Mouse (Mus musculus) spleen, embryonic (tissue): ENCODE measurements at regions not wholly inside any gene's neighbourhood (a gene's known extent, or its start where the extent isn't known, plus 50 kb on each side); places are given as distances from the start of the nearest gene placed in this dataset.

ENCODE experiments used
- CTCF ChIA-PET: fragments of 350-600 bp; sonication (Branson Sonifier 250); formaldehyde crosslinking; loops from one replicate; lab custom pipeline; 2022; lab: Charles Lee

GRCm38 (mm10) chrX:99350233-99350632, 120.8 kb downstream of the Pja1 start:
- CTCF ChIA-PET = interaction anchor here (0.5 kb wide), 1 partner anchor 38 kb away, joined by 3 read pairs; no protein-coding TSS in a partner anchor

- CTCF ChIA-PET = no interaction called here
These were observed 130.8 kb downstream of the Pja1 start for GRCm38 (mm10) chrX:99340223-99340622.

- CTCF ChIA-PET = no interaction called here
These were observed 131.8 kb downstream of the Pja1 start for GRCm38 (mm10) chrX:99339081-99339876.

DNA sequence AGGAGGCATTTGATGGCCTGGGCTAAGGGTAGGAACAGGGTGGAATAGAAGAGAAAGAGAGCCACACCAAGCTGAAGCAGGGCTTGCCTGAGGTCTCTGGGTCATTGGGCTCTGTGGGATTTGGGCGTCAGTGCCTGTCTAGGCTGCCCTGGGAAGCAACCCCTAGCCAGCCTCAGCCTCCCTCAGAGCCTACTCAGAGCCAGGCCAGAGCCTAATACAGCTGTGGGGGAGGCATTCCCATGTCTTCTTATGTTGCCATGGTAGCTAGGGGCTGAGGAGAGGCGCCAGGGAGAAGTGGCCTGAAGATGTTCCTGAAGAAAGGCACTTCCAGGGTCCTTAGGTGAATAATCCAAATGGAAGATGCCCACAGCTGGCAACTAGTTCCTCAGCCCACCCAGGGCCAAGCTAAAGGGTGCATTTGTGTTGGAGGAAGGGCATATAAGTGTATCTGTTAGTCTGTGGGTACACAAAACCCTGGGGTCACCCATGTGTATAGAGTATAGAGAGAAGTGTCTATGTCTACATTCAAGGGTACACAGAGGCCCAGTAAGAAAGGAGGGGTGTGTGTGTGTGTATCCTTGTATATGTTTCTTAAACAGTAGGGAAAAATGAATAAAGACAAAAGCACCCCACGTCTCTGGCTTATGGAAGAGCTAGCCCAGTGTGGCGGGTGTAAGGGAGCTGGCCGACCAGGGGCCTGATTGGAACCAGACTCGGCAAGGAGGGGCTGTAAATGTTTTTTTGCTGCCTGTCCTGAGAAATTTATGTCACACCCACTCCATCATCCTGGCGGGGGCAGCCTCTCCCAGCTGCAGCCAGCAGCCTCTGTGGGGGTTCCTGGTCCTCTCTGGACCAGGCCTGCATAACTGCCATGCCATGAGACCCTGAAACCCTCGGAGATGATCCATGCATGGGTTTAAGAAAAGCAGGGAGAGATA, 134.2 kb downstream of the Pja1 start:
- CTCF ChIA-PET = no interaction called here

DNA sequence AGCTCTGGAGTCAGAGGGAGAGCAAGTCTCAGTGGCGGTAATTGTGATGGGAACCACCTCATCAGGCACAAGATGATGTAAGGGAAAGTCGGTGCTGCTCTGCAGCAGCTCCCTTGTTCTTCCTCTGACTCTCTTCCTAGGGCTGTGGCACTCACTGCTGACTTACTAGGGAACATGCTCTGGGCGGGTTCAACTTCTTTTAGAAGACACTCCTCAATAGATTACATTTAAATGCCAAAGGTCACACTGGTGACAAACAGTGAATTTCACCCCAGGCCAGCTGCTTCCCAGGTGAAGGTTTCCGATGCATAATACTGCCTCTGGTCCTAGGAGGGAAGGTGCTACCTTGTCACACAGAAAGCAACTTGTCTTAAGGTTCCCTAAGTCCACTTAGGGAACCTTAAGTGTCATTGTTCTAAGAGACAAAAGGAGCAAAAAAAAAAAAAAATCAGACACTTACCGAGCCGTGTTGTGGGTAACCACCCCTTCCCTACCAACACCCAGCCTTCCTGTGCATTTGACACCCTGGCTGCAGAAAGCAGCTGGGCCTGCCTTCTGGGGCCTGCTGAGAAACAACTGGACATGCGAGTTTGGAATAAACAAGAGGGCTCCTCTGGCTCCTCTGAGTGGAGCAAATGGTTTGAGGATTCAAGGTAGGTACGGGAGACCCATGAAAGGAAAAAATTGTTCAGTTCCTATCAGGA, 135.0 kb downstream of the Pja1 start:
- CTCF ChIA-PET = interaction anchor here (0.6 to 0.7 kb wide), 2 partner anchors 163 to 183 kb away, joined by 4 read pairs; no protein-coding TSS in a partner anchor

DNA sequence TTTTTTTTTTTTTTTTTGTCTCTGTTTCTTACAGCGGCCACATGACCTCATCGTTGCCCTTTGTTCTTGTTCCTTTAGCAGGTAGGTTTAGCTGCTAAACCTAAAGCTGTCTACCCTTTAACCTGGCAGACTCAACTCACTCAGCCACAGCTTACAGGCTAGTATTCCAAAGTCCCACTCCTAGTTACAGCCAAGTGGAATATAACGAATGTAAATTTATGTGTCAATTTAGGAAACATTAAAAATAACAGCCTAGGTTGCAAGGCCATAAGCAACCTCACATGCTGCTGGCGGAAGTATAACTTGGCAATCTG, 138.7 kb downstream of the Pja1 start:
- CTCF ChIA-PET = no interaction called here

- CTCF ChIA-PET = no interaction called here
These were observed 139.2 kb downstream of the Pja1 start for GRCm38 (mm10) chrX:99331764-99332456.

GRCm38 (mm10) chrX:99330386-99330785, 140.7 kb downstream of the Pja1 start:
- CTCF ChIA-PET = no interaction called here

DNA sequence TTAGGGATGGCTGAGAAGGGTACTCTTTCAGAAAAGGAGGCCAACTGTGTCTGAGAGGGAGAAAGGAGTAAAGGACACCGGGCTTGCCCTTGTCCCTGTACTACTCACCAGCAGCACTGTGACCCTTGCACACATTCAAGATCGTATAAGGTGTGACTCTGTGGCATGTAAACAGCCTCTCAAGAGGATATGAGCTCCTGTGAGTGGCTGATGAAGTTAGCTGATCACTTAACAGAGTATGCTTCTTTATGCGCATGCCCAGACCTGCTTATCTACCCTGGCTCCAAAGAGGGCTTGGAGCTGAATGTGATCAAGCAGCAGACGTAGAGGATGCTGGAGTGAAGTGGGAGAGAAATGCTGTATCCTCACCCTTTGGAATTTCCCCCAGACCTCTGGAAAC, 142.5 kb downstream of the Pja1 start:
- CTCF ChIA-PET = no interaction called here

GRCm38 (mm10) chrX:99326167-99326566, 144.9 kb downstream of the Pja1 start:
- CTCF ChIA-PET = no interaction called here

GRCm38 (mm10) chrX:99325460-99325859, 145.6 kb downstream of the Pja1 start:
- CTCF ChIA-PET = no interaction called here

GRCm38 (mm10) chrX:99324546-99325170, 146.4 kb downstream of the Pja1 start:
- CTCF ChIA-PET = no interaction called here

GRCm38 (mm10) chrX:99319791-99320190, 151.3 kb downstream of the Pja1 start:
- CTCF ChIA-PET = no interaction called here

- CTCF ChIA-PET = no interaction called here
These were observed 151.9 kb downstream of the Pja1 start for GRCm38 (mm10) chrX:99319163-99319562.

DNA sequence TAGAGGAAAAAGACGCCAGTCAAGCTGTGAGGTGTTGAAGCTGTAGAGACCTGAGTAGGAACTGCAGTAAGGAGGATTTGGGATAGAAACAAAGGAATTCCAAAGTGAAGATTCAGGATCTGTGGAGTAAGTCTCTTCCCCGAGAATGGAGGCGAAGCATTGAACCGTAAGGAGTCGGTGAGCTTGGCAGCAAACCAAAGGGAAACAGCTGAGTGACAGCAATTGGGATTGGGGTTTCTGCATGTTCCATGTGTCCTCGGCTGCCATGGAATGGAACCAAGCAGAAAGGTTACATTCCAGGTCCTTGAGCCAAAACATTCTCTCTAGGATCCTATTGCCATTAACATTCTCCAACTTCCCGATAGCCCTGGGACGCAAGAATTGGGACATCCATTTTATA, 152.9 kb downstream of the Pja1 start:
- CTCF ChIA-PET = no interaction called here

DNA sequence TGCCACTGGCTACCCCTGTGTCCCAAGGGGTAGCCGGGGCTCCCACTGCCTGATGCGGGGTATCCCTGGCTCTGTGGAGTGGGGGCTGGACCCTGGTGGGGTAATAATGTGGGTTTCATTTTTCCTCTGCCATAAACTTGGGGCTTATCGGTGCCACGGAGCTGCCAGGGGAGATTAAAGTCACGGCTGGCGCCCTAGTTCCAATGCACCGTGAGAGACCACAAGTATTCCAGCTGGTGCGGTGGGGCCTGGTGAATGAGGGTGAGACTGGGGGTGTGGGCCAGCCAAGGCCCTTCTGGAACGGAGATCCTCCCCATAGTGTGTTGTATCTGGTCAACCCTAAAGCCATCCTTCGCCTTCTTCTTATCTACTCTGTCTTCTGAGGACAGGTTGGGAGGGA, 153.3 kb downstream of the Pja1 start:
- CTCF ChIA-PET = no interaction called here

DNA sequence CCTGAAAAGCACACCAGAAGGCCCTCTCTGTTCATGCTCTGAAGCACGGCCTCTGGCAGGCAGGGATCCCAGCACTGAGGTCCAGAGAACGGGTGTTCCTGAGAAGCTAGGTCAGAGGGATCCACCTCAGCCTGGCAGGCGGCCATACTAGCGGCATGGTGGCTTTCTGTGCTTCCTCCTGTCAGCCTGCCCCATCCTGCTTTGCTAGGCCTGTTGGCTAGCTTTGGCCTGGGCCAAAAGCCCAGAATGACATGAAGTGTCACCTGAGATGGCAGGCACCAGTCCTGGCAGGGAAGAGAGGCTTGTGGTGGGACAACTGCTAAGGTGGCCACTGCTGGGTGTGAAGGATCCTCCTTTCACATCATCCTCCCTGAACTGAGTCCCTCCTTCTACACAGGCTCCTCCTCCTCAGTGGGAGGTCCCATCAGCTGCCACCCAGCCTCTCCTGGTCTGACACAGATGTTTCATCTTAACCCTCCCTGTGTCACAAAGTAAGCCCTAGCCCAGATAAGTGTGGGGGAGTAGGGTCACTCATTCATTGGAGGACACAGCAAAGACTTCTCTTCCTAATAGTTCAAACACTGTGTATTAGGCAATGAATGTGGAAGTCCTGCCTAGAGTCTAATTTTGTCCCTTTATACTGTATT, 154.5 kb downstream of the Pja1 start:
- CTCF ChIA-PET = no interaction called here

- CTCF ChIA-PET = no interaction called here
These were observed 163.2 kb downstream of the Efnb1 start for GRCm38 (mm10) chrX:99299110-99299509.

DNA sequence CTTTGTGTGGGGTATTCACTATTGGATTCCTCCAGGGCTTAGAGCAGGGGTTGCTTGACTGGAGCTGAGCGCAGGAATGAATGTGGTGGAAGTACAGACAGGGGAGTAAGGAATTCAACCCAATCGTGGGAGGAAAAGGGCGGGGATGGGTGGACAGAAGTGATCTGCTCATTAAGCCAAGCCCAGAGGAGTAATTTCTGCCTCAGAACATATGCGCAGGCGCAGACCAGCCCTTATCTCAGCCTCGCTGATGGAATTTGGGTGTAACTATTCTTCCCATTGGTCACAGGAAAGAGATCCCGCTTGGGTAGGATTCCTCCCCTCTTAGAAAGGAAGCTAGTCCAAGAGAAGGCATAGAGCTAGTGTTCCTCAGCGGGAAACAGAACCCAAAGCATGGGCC, 158.8 kb downstream of the Efnb1 start:
- CTCF ChIA-PET = no interaction called here

- CTCF ChIA-PET = no interaction called here
These were observed 158.0 kb downstream of the Efnb1 start for GRCm38 (mm10) chrX:99293967-99294366.

DNA sequence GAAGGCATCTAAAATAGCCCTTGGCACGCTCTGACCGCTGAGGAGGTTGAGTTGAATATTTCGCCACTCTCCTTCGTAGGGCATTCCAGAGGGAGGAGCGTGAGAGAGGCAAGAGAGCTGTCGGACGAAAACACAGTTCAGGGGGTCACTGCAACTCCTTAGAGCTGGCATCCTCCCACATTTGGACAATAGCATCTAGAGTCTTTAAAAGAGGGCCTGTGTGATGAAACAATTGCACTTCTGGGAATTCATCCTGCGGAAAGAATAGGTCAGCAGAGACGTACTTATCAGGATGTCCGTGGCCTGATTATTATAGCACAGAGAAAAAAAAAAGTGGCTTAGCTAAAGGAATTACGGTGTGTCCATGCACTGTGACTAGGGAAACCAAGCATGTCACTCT, 156.8 kb downstream of the Efnb1 start:
- CTCF ChIA-PET = no interaction called here
